Mouse (Mus musculus): ENCODE results near the gene Olfr1487.
"Not testable (repeated sequence)": the region's sequence is repeated elsewhere in the genome, so short reads cannot be mapped to it uniquely, and the experiment has no call there.

Olfr1487 gene

GRCm38 (mm10) chr19:13617075-13617474 lies at the start of gene Olfr1487:
Gene Olfr1487, plus strand, starts transcription at chr19:13617375.
- not testable (repeated sequence) for DNase-seq (ENCODE audit: low spot score in 2 of 2)

GRCm38 (mm10) chr19:13583211-13583610 lies 34.0 kb upstream of the Olfr1487 start, which contains the start of gene Olfr1484:
Gene Olfr1484, plus strand, starts transcription at chr19:13583511.
- no peak for DNase-seq (ENCODE audit: low spot score in 2 of 2)

GRCm38 (mm10) chr19:13631321-13631720 lies 14.1 kb downstream of the Olfr1487 start, which contains the start of gene Olfr1489:
Gene Olfr1489, plus strand, starts transcription at chr19:13631621.
- no peak for DNase-seq (ENCODE audit: low spot score in 2 of 2)

GRCm38 (mm10) chr19:13650791-13651190 lies 33.6 kb downstream of the Olfr1487 start, which contains the start of gene Olfr1490:
Gene Olfr1490, plus strand, starts transcription at chr19:13651091.
- DNase-seq (ENCODE audit: low spot score in 2 of 2): no peak

All from frontal cortex, postnatal 25 days (tissue).